Mouse (Mus musculus) cortical plate, adult 2 months (tissue): ENCODE data around the gene Fbxo27. TPM values are rescaled to one million over a fixed set of nuclear protein-coding genes. Genes with fewer than 3 reads are reported as not detected.
A peak's percentile ranks its signal among the peaks of the same experiment; 100 is the strongest.

ENCODE experiments used
- H3K27ac ChIP-seq: fragments of 200-500 bp; 2 replicates; pipeline ENCODE4 v1.5.1; 2012; ENCODE audit warnings: low read length, control low read depth, inconsistent platforms; ENCODE audit not compliant: insufficient read depth
- H3K4me1 ChIP-seq: fragments of 200-500 bp; 2 replicates; pipeline ENCODE4 v1.6.1; 2011; ENCODE audit warnings: low read length; ENCODE audit not compliant: control insufficient read depth, insufficient read depth
- H3K4me3 ChIP-seq: fragments of 200-500 bp; 2 replicates; pipeline ENCODE4 v1.5.1; 2011; ENCODE audit warnings: mild to moderate bottlenecking, low read length, control low read depth; ENCODE audit not compliant: insufficient read depth
- CTCF ChIP-seq: fragments of 200-500 bp; IDR thresholded peaks from 2 replicates; pipeline ENCODE4 v1.5.1; 2011; ENCODE audit warnings: mild to moderate bottlenecking, control low read depth, low read length; ENCODE audit not compliant: insufficient read depth; ENCODE audit errors: extremely low read depth
- POLR2A ChIP-seq: fragments of 200-500 bp; IDR thresholded peaks from 2 replicates; pipeline ENCODE4 v1.6.1; 2011; ENCODE audit warnings: mild to moderate bottlenecking, low read length, control low read depth; ENCODE audit not compliant: insufficient read depth; ENCODE audit errors: extremely low read depth
- polyA plus RNA-seq: library from polyadenylated mRNA; depleted of rRNA; stranded (reverse); fragments of >200 nt; gene quantifications from 2 replicates; pipeline ENCODE4 v1.2.3, GENCODE M21; 2012; rRNA removed

The Fbxo27 gene
- polyA plus RNA-seq, 1 experiment = 37.5 TPM

- Histone ChIP-seq H3K27ac (no peak overlapping the region), H3K4me3 (no peak overlapping the region), H3K4me1 (peaks cover 8% of the 10 kb centered on the region)
- TF ChIP-seq POLR2A (no peak), CTCF (no peak)
Measured at GRCm38 (mm10) chr7:28739829-28740228, 47.2 kb downstream of the Fbxo27 start.

- H3K4me3 ChIP-seq = peak overlapping the region; percentile 55
- peaks cover 8% of the 10 kb centered on the region for H3K4me1 ChIP-seq
- H3K27ac ChIP-seq = no peak overlapping the region
- no peak for TF ChIP-seq POLR2A
- TF ChIP-seq CTCF = no peak
Measured at GRCm38 (mm10) chr7:28740949-28741348, 48.3 kb downstream of the Fbxo27 start.

GRCm38 (mm10) chr7:28741368-28741708 is 48.7 kb downstream of the Fbxo27 start:
- Histone ChIP-seq H3K4me1 (peaks cover 8% of the 10 kb centered on the region), H3K27ac (no peak overlapping the region), H3K4me3 (peak overlapping the region; percentile 55)
- TF ChIP-seq CTCF (no peak), POLR2A (no peak)

GRCm38 (mm10) chr7:28741709-28742438 is 49.2 kb downstream of the Fbxo27 start, which contains the start of the genes Mrps12 and Sars2:
Gene Mrps12 (minus strand): TSS chr7:28741820.
Gene Sars2 (plus strand): TSS chr7:28741992.
- H3K4me3 ChIP-seq = peak within 1 kb of the TSS; percentile 55
- peaks cover 8% of the 10 kb centered on the region for H3K4me1 ChIP-seq
- TF ChIP-seq CTCF = peak; percentile 59
- TF ChIP-seq POLR2A = peak; percentile 97
- H3K27ac ChIP-seq = peak within 1 kb of the TSS; percentile 70

Other genes with a start within 250 kb of the Fbxo27 start
- 47.0 and 51.1 TPM in 2 replicates for gene Lrfn1, start 240.9 kb upstream of the Fbxo27 start, polyA plus RNA-seq
- gene Ifnl2, start 182.4 kb upstream of the Fbxo27 start, polyA plus RNA-seq = not detected in 2 replicates
- gene Ifnl3, start 170.0 kb upstream of the Fbxo27 start, polyA plus RNA-seq = not detected in 2 replicates
- gene Sycn, start 152.0 kb upstream of the Fbxo27 start, polyA plus RNA-seq = not detected in 2 replicates
- 0.10 and 0.15 TPM in 2 replicates for gene Nccrp1, start 145.6 kb upstream of the Fbxo27 start, polyA plus RNA-seq
- 59.0 and 63.8 TPM in 2 replicates for gene Samd4b, start 94.7 kb upstream of the Fbxo27 start, polyA plus RNA-seq
- gene Pak4, start 94.7 kb upstream of the Fbxo27 start, polyA plus RNA-seq = 8.0 and 8.2 TPM in 2 replicates
- gene Acp7, start 61.5 kb upstream of the Fbxo27 start, polyA plus RNA-seq = 0.89 and 1.3 TPM in 2 replicates
- gene Fbxo17, start 24.0 kb downstream of the Fbxo27 start, polyA plus RNA-seq = 3.0 and 3.4 TPM in 2 replicates
- 94.0 and 104 TPM in 2 replicates for gene Mrps12, start 49.0 kb downstream of the Fbxo27 start, polyA plus RNA-seq
- gene Sars2, start 49.1 kb downstream of the Fbxo27 start, polyA plus RNA-seq = 15.2 and 15.5 TPM in 2 replicates
- 2.9 and 4.5 TPM in 2 replicates for gene Ccer2, start 63.3 kb downstream of the Fbxo27 start, polyA plus RNA-seq
- 267 and 291 TPM in 2 replicates for gene Sirt2, start 73.9 kb downstream of the Fbxo27 start, polyA plus RNA-seq
- gene Nfkbib, start 74.7 kb downstream of the Fbxo27 start, polyA plus RNA-seq = 34.0 and 36.4 TPM in 2 replicates
- 2.3 and 2.4 TPM in 2 replicates for gene Rinl, start 96.1 kb downstream of the Fbxo27 start, polyA plus RNA-seq
- 350 and 362 TPM in 2 replicates for gene Hnrnpl, start 115.7 kb downstream of the Fbxo27 start, polyA plus RNA-seq
- 90.4 and 92.9 TPM in 2 replicates for gene Ech1, start 132.4 kb downstream of the Fbxo27 start, polyA plus RNA-seq
- gene Lgals4, start 141.0 kb downstream of the Fbxo27 start, polyA plus RNA-seq = 8.2 and 9.5 TPM in 2 replicates
- 1.2 and 1.3 TPM in 2 replicates for gene Lgals7, start 171.0 kb downstream of the Fbxo27 start, polyA plus RNA-seq
- 1.2 and 1.8 TPM in 2 replicates for gene Capn12, start 188.6 kb downstream of the Fbxo27 start, polyA plus RNA-seq